Mouse (Mus musculus) ovary, postnatal 14 days (tissue): ENCODE results near the gene AI987944.
A peak's percentile ranks its signal among the peaks of the same experiment; 100 is the strongest.

Source experiments
- DNase-seq: peaks from one replicate; pipeline ENCODE4 v3.0.0; 2022; ENCODE audit warnings: low spot score

The AI987944 gene

GRCm38 (mm10) chr7:41393048-41393971 is at the start of gene AI987944:
Gene AI987944 (minus strand): TSS chr7:41393379.
- DNase-seq: peak; percentile 64

GRCm38 (mm10) chr7:41394130-41394529 is 951 bp upstream of the AI987944 start:
- DNase-seq: no peak
